Mouse (Mus musculus) layer of hippocampus, adult 9-10 months (tissue): ENCODE data around the gene Fstl3.

ENCODE experiments used
- DNase-seq: peaks from one replicate; pipeline ENCODE4 v3.0.0; 2022; ENCODE audit warnings: low spot score

The Fstl3 gene

DNA sequence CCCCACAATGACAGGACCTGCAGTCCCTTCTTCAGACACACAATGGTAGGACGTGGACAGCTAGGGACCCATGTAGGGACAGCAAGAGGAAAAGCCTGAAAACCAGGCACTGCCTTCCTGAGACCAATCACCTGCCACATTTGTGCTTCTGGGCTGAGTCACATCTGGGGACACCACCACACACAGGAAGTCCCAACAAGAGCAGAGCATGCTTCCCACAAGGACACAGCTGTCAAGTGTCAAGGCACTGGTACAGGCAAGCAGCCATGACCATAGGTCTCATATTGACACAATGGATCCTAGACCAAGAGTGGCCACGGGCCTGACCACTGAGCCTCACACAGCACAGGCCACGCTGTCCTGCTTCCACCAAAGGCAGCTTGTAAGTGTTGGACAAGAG, 14.2 kb upstream of the Fstl3 start:
- DNase-seq: no peak

GRCm38 (mm10) chr10:79764234-79764633, 12.8 kb upstream of the Fstl3 start:
- DNase-seq: no peak

DNA sequence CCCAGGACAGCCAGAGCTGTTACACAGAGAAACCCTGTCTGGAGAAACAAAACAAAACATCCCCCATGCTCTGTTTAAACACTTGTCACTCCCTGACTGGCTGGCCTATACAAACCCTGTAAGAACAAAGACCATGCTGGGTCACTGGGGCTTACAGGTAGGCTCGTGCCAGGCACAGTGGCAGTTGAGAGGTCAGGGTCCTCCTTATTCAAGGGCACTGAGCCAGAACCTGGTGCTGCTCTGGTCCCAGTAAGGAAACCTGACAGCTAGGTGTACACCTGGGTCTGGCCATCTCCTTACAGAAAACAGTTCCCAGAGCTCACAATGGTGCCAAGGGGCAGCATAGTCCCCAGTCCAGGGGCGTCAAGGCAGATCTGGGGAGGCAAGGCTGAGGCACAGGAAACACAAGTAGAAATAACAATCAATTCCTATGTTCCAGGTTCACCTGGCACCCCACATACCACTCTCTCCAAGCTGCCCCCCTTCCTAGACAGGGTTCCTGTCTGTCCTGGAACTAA, 11.8 kb upstream of the Fstl3 start:
- DNase-seq: no peak

GRCm38 (mm10) chr10:79766001-79766507, 11.0 kb upstream of the Fstl3 start:
- DNase-seq: no peak

GRCm38 (mm10) chr10:79766508-79767325, 10.4 kb upstream of the Fstl3 start, which contains the start of gene Rnf126:
Gene Rnf126 (minus strand): TSS chr10:79766952.
- peak; percentile 96 for DNase-seq

DNA sequence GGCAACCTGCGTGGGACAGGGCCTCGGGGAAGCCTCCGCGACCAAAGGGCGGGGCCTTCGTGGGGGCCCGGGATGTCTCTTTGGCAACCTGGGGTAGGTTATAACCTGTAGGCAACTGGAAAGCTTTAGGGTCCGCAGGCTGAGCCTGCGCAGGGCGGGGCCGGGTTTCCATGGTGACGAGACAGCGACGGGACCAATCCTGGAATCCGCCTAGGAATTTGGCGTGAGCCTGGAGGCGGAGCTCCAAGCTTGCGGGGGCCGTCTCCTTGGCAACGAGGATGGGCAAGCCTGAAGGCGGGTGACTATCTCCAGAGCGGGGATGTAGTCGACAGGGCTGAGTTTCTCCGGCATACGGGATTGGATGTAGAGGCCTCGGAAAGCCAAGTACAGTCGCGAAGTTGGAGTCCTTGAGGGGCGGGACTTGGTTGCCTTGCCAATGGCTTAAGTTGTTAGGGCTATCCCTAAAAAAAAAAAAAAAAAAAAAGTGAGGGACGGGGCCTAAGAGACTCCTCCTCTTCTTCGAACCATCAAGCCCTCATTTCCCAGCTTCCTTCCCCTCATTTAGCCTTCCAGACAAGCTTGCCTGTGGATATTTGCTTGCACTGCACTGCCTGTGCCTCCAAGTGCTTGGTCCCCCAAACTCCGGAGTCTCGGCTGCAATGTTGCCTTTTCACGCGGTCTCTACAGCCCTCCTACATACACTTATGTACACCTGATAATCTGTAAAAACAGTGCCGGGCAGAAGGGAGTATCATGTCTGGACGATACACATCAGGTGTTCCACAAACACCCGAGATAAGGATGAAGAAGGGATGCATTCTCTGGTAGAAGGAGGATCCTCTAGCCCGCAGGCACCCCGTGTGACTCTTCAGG, 9.5 kb upstream of the Fstl3 start:
- peak; percentile 81 for DNase-seq

DNA sequence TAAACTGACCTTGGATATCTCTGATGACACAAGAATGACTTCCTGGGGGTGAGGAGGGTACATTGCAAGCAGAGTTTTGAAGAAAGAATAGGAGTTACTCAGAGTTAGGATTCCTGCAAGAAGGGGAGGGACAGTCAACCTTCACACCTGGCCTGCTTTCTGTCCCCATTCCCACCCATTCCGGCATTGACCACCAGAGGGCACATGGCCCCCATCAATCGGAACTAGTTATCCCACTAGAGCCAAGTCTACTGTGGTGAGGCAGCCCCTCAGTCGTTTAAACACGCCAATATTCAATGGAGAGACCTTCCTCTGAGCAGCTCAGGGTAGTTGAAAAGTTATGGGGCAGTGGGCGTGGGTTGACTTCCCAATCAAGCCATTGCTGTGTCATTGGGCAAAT, 8.7 kb upstream of the Fstl3 start:
- peak; percentile 63 for DNase-seq

- no peak for DNase-seq
Measured at GRCm38 (mm10) chr10:79769329-79769728, 7.7 kb upstream of the Fstl3 start.

GRCm38 (mm10) chr10:79772320-79772719, 4.8 kb upstream of the Fstl3 start:
- no peak for DNase-seq

DNA sequence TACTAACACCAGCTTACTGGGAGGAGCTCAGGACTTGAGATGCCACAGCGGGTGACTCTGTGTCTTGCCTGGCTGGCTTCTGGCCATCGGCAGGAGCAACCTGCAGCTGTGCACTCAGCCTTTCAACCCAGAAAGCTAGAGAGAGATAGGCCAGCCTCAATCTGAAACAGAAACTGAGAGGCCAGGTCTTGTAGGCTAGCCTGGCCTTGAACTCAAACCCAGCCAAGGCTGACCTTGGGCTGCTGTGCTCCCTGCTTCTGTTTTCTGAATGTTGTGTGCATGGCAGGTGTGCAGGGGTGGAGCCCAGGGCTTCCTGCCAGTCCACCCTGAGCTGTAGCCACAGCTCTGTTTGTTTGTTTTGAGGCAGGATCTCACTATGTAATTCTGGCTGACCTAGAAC, 3.9 kb upstream of the Fstl3 start:
- no peak for DNase-seq

- no peak for DNase-seq
Measured at GRCm38 (mm10) chr10:79774486-79775279, 2.4 kb upstream of the Fstl3 start.

DNA sequence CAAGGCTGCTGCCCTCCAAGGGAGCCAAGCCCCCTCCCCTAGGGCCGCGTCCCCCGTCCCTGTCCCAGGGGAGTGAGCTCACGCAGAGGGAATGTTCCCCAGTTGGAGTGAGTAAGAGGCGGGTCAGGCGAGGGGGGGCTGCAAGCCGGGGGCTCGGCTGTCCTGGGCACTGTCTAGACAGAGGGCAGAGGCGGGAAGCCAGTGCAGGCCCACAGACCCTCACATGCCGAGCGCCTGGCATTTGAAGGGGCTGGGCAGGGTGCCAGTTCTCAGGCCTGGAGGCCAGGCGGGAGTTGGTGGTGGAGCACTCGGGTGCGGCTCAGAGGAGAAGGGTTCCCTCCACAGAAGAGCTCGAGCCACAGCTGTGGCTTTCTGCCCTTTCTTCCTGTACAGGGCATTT, 934 bp downstream of the Fstl3 start:
- no peak for DNase-seq

GRCm38 (mm10) chr10:79779193-79779592, 2.1 kb downstream of the Fstl3 start:
- DNase-seq: no peak

- DNase-seq: peak; percentile 92
Measured at GRCm38 (mm10) chr10:79779784-79780663, 3.0 kb downstream of the Fstl3 start.

- no peak for DNase-seq
Measured at GRCm38 (mm10) chr10:79780664-79781015, 3.6 kb downstream of the Fstl3 start.

- no peak for DNase-seq
Measured at GRCm38 (mm10) chr10:79781139-79781538, 4.1 kb downstream of the Fstl3 start.

DNA sequence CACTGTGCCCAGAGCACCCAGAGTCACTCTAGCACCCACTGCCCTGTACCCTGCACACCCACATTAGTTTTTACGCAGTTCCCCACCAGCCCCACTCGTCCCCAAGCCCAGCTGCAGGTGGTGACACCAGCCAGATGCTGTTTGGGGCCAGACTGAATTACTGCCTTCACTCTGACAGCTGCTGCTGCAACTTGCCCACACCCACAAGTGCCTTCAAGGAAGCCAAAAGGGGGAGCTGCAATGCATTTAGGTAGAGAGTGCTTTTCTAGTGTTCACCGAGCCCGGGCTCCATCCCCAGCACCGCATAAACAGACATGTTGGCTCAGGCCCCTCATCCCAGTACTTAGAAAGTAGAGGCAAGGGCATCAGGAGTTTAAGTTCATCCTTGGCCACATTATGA, 4.9 kb downstream of the Fstl3 start:
- DNase-seq: no peak

DNA sequence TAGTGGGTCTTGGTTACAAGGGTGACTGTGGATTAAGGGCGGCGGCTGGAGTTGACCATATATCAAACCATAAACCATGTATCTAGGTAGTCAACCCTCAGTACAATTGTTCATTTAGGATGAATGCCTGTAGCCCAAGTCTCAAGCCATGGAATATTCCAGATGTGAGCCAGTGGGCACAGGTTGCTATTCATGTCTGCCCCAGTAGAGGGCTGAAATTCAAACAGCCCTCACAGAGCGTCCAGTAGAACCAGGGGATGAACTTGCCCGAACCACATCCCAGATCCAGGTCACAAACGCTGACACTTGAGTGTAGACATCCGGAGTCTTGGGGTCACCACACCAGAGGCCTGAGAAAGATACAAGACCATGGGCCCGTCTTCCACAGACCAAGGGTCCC, 6.0 kb downstream of the Fstl3 start:
- no peak for DNase-seq

DNA sequence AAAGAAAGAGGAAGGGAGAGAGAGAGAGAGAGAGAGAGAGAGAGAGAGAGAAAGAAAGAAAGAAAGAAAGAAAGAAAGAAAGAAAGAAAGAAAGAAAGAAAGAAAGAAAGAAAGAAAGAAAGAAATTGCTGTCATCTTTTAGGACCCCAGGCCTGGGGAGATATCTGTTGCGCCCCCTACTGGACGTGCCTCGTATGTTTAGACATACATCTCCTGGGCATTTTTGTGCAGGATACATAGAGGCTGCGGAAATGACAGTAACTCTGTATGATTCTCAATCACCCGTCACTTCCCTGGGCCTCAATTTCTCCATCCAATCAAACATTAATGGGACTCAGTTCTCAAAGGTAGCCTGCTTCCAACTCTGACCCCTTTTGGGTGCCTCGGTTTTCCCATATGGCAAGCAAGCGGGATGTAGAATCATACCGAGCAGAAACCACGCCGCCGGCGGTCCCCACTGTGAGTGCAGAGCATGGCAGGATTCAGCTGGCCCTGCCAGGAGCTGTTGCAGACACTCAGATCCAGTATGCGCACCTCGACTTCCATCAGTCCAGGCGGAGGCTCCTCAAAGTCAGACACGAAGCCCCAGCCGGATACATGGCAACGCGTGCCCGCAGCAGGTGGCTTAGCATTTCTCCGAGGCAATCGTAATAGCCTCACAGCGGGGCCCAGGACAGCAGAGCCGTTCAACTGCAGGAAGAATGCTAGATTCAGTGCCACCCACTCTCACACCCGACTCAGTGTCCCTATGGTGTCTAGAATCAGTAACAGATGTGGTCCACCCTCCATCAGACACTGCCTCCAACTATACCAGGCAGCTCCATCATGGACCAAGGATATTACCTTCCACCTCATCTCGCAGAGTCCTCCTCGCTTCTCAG, 7.1 kb downstream of the Fstl3 start:
- DNase-seq: no peak
